In genomic region chr12:50851644-50852043, GRCm38 (mm10) we compare ENCODE assay signal across 18 mouse cellular contexts.
"Had no signal": no experiment of that assay in that cellular context is flagged by ENCODE, and none has a peak within 500 bp of the region (broad histone marks: within the 10 kb centered on the region; RNA-seq: fewer than 3 reads in every experiment).

No protein-coding gene starts in this region.

- H3K4me3 ChIP-seq: liver, embryonic 13.5 days; neural tube, embryonic 12.5 days had no signal

- H3K4me1 ChIP-seq: liver, embryonic 13.5 days; neural tube, embryonic 12.5 days had no signal

- DNase-seq: kidney, adult 18-20 months; kidney, adult 9 months; kidney, postnatal 14 days; kidney, postnatal 4 days; liver, embryonic 13.5 days; lung, adult 2 months; lung, postnatal 14 days; lung, postnatal 4 days; midbrain, embryonic 14.5 days; right cerebral cortex, adult 18-20 months; right cerebral cortex, postnatal 14 days; right cerebral cortex, postnatal 4 days; thymus, adult 2 months; thymus, postnatal 14 days; thymus, postnatal 4 days had no signal

- H3K9me3 ChIP-seq: liver, embryonic 13.5 days; neural tube, embryonic 12.5 days had no signal

- H3K9ac ChIP-seq: liver, embryonic 13.5 days; neural tube, embryonic 12.5 days had no signal

- H3K4me2 ChIP-seq: liver, embryonic 13.5 days; midbrain, embryonic 11.5 days; neural tube, embryonic 12.5 days had no signal

- H3K36me3 ChIP-seq: liver, embryonic 13.5 days; neural tube, embryonic 12.5 days had no signal

- H3K27me3 ChIP-seq: liver, embryonic 13.5 days; neural tube, embryonic 12.5 days had no signal

- H3K27ac ChIP-seq: liver, embryonic 13.5 days; neural tube, embryonic 12.5 days; stomach, postnatal 0 days had no signal
